Mouse (Mus musculus) embryonic stem cell, embryonic (primary cell): ENCODE data around the gene Tenm4.

Experiments used
- CTCF ChIA-PET, 4 experiments: fragments of 300-600 bp in 2 of 4; fragments of 350-600 bp in 2 of 4; sonication (Branson Sonifier 250); formaldehyde crosslinking; loops; one replicate each; lab custom pipeline; 2022; ENCODE audit warnings: inconsistent platforms in 2 of 4; lab: Charles Lee
- POLR2A ChIA-PET, 4 experiments: fragments of 300-600 bp in 2 of 4; fragments of 350-600 bp in 2 of 4; sonication (Branson Sonifier 250); formaldehyde crosslinking; loops; one replicate each; lab custom pipeline; 2022; ENCODE audit warnings: antibody characterized with exemption in 4 of 4, inconsistent platforms in 1 of 4; lab: Charles Lee

Tenm4 gene

DNA sequence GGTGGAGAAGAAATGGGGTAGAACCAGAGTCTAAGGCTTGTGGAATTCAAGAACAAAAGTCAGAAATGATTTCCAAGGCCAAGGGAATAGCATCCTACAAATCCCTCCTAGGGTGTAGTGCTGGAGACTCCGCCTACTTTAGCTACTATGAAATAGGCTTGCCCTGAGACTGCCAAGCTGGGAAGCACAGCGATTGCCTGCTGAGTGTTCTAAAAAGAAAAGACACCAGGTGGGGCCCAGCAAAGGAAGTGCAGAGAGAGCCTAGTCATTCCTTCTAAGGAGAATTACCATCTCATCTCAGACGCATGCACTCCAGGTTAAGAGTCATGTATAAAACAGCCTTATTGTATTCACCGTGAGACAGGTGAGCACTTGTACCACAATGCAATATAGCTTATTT lies 601.9 kb downstream of the Tenm4 start:
- ChIA-PET CTCF (interaction anchor here in 2 of 4 experiments (0.6 to 1.1 kb wide), 2 partner anchors 142 to 1416 kb away, joined by 3 to 9 read pairs; no protein-coding TSS in a partner anchor), POLR2A (no interaction called here)

DNA sequence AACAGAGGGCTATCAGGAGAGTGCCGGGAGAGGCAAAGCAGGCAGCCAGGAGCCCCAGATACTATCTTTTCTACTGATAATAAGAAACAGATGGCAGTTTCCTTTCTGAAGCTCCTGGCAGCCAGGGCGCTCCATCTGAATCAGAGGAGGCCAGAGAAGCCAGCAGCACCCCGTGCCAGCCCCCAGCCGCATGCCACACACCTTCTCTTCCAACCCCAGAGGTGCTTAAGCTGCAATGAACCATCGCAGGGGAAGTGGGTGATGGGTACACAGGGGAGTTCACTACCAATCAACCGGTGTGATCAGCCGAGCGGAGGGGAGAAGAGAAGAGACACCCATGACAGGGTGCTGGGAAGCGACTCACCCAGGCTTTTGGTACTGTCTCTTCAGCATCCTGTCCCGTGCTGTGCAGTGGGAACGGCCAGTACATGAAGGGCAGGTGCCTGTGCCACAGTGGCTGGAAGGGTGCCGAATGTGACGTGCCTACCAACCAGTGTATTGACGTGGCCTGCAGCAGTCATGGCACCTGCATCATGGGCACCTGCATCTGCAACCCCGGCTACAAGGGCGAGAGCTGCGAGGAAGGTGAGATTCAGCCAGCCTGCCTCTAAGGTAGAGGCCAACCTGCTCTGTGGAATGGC lies 602.7 kb downstream of the Tenm4 start:
- POLR2A ChIA-PET, result interaction anchor here in 1 of 4 experiments (1.9 kb wide), 1 partner anchor 15 kb away, joined by 5 read pairs; no protein-coding TSS in a partner anchor
- CTCF ChIA-PET, result interaction anchor here in 2 of 4 experiments (0.6 to 1.1 kb wide), 2 partner anchors 142 to 1416 kb away, joined by 3 to 9 read pairs; no protein-coding TSS in a partner anchor

GRCm38 (mm10) chr7:96775080-96775486 lies 604.0 kb downstream of the Tenm4 start:
- CTCF ChIA-PET, result interaction anchor here in 1 of 4 experiments (1.0 to 1.7 kb wide), 2 partner anchors 139 to 255 kb away, joined by 3 to 6 read pairs; no protein-coding TSS in a partner anchor
- POLR2A ChIA-PET, result interaction anchor here in 3 of 4 experiments (1.0 to 1.9 kb wide), 8 partner anchors 13 to 132 kb away, joined by 3 to 9 read pairs (median 4); no protein-coding TSS in a partner anchor

GRCm38 (mm10) chr7:96777938-96778600 lies 607.0 kb downstream of the Tenm4 start:
- ChIA-PET POLR2A (interaction anchor here in 3 of 4 experiments (0.6 to 1.7 kb wide), 7 partner anchors 9 to 173 kb away, joined by 3 to 5 read pairs (median 4); partner anchors contain the start of gene Nars2 (in 1 of the 3)), CTCF (interaction anchor here (0.8 to 3.3 kb wide), 11 partner anchors 8 to 137 kb away, joined by 3 to 25 read pairs (median 4); no protein-coding TSS in a partner anchor)

DNA sequence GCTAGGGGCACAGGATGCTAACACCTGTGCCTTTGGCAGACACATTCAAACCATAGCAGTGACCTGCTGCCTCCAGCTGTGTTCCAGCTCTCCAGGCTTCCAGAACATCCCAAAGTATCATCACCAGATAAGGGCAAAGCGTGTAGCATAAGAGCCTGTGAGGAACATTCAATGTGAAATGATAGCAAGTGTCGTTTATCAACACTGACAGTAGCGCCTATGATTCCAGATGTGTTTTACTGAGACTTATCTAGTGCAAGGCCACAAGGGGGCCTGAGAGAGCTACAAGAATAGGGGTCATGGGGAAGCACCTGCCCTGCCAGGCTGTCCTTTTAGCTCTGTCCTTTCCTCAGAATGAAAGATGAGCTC lies 607.5 kb downstream of the Tenm4 start:
- POLR2A ChIA-PET, result interaction anchor here in 3 of 4 experiments (0.6 to 1.7 kb wide), 8 partner anchors 9 to 173 kb away, joined by 3 to 5 read pairs (median 4); partner anchors contain the start of gene Nars2 (in 1 of the 3)
- CTCF ChIA-PET, result interaction anchor here (0.8 to 3.3 kb wide), 12 partner anchors 8 to 137 kb away, joined by 3 to 25 read pairs (median 4); no protein-coding TSS in a partner anchor

DNA sequence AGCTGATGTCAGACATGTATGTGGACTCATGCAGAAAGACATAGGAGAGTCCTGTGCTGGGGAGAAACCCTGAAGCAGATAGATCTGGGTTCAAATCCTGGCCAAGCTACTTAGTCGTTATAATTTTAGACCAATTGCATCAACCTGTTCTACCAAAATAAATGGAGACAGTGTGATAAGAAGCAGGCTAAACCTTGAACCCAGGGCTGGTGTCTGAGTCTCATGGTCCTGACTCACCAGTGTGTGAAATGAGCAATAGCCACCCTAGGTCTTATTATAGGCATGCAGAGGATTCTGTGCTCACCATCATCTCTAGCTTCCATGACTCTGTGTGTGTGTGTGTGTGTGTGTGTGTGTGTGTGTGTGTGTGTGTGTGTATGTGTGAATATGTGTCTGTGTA lies 609.5 kb downstream of the Tenm4 start:
- POLR2A ChIA-PET, result no interaction called here
- CTCF ChIA-PET, result interaction anchor here in 2 of 4 experiments (0.6 to 3.3 kb wide), 2 partner anchors 10 to 135 kb away, joined by 3 to 25 read pairs; no protein-coding TSS in a partner anchor

- POLR2A ChIA-PET, result interaction anchor here in 1 of 4 experiments (1.8 kb wide), 1 partner anchor 25 kb away, joined by 5 read pairs; no protein-coding TSS in a partner anchor
- CTCF ChIA-PET, result interaction anchor here in 1 of 4 experiments (1.0 kb wide), 1 partner anchor 11 kb away, joined by 3 read pairs; no protein-coding TSS in a partner anchor
Observed at GRCm38 (mm10) chr7:96781068-96781467, 610.0 kb downstream of the Tenm4 start.

GRCm38 (mm10) chr7:96782686-96783085 lies 611.6 kb downstream of the Tenm4 start:
- ChIA-PET POLR2A (interaction anchor here in 1 of 4 experiments (1.8 kb wide), 1 partner anchor 23 kb away, joined by 5 read pairs; no protein-coding TSS in a partner anchor), CTCF (interaction anchor here in 2 of 4 experiments (0.7 to 1.1 kb wide), 3 partner anchors 13 kb away, joined by 3 read pairs; no protein-coding TSS in a partner anchor)

- ChIA-PET CTCF (no interaction called here), POLR2A (interaction anchor here in 1 of 4 experiments (1.0 to 1.5 kb wide), 2 partner anchors 8 to 13 kb away, joined by 4 read pairs; no protein-coding TSS in a partner anchor)
Observed at GRCm38 (mm10) chr7:96785808-96786207, 614.8 kb downstream of the Tenm4 start.

DNA sequence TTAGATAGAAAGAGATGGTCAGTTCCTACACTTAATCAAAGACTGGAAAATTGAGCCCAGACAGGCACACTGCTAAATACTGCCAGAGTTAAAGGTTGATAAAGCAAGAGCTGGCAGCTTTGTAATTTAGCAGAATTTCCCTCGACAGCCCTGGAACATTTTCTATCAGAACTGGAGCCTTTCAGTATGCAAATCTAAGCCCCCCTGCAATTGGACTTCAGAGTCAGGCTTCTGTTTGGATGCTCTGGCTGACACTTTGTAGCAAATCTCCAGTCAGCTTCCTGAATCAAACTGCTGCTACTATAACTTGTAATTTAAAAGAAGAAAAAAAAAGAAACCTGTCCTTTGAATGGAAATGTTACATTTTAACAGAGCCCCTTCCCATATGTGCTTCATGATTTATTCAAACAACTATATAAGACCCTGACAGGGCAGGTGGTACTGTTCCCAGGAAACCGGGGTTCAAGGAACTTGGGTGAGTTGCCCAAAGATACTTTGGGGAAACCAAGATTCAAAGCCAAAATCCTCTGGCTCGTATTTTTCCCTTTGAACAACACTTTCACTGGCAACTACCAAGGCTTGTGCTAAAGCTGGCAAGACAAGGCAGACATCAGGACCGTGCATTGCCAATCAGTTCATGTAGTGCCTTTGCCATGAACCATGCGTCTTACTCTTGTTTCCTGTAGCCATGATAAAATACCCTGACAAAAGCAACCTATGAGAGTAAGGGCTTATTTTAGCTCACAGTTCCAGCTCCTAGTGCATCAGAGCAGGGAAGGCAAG lies 615.4 kb downstream of the Tenm4 start:
- POLR2A ChIA-PET, result interaction anchor here in 1 of 4 experiments (1.5 to 1.8 kb wide), 2 partner anchors 8 to 12 kb away, joined by 4 read pairs; no protein-coding TSS in a partner anchor
- CTCF ChIA-PET, result no interaction called here

DNA sequence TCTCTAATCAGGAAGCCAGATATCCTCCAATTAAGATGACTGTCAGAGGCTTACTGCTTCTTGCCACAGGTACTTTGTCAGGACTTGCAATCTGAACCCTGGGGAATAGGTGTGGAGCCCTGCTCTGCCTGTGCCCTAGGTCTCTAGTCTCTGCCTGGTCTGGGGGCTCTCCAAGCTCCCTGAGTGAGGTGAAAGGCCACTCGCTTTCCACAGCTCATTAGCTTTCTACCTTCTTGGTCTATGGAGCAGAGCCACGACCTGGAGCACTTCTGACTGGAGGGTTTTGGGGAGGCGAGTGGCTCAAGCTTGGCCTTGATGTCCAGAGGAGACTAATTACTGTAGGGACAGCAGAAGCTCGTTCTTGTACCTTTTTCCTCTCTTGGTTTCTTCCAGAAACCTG lies 617.1 kb downstream of the Tenm4 start:
- CTCF ChIA-PET, result interaction anchor here in 1 of 4 experiments (1.4 to 1.6 kb wide), 2 partner anchors 9 to 18 kb away, joined by 4 read pairs; no protein-coding TSS in a partner anchor
- POLR2A ChIA-PET, result interaction anchor here in 1 of 4 experiments (0.6 to 1.8 kb wide), 3 partner anchors 10 to 14 kb away, joined by 3 to 5 read pairs (median 4); no protein-coding TSS in a partner anchor

- CTCF ChIA-PET, result no interaction called here
- POLR2A ChIA-PET, result no interaction called here
Observed at GRCm38 (mm10) chr7:96790326-96790725, 619.3 kb downstream of the Tenm4 start.

- ChIA-PET POLR2A (no interaction called here), CTCF (no interaction called here)
Observed at GRCm38 (mm10) chr7:96792456-96793229, 621.6 kb downstream of the Tenm4 start.

- ChIA-PET CTCF (interaction anchor here in 1 of 4 experiments (0.8 to 1.3 kb wide), 2 partner anchors 13 to 118 kb away, joined by 3 read pairs; no protein-coding TSS in a partner anchor), POLR2A (interaction anchor here in 2 of 4 experiments (0.6 to 2.5 kb wide), 11 partner anchors 10 to 650 kb away, joined by 3 to 7 read pairs (median 3); partner anchors contain the start of gene Nars2 (in 1 of the 2))
Observed at GRCm38 (mm10) chr7:96796033-96796741, 625.1 kb downstream of the Tenm4 start.

DNA sequence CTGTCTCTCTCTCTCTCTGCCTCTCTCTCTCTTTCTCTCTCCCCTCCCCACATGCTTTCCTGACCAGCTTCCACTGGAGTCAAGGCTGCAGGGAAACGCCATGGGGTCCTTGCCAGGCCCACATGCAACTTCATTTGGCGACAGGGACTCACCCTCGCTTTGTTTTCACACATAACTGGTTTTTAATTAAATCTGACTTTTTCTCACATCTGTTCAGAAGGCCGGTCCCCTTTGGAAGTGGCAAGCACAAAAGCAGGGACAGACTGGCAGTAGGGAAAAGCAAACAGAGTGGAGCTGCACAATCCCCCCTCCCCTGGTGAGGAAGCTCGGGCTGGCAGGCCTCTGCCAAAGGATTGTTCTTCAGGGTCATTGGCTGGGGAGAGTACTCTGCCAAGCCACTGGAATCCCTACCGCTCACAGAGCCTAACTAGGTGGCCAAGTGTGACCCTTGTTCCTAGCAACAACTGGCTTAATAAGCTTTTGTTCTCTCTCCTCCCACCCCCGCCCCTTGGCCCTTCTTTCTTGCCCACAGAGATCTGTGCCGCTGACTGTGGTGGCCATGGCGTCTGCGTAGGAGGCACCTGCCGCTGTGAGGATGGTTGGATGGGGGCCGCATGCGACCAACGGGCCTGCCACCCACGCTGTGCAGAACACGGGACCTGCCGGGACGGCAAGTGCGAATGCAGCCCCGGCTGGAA lies 625.9 kb downstream of the Tenm4 start:
- ChIA-PET CTCF (interaction anchor here in 3 of 4 experiments (0.6 to 1.3 kb wide), 6 partner anchors 47 to 150 kb away, joined by 3 to 9 read pairs (median 3); no protein-coding TSS in a partner anchor), POLR2A (interaction anchor here in 2 of 4 experiments (0.6 to 2.6 kb wide), 14 partner anchors 8 to 649 kb away, joined by 3 to 13 read pairs (median 3); partner anchors contain the start of gene Nars2 (in 1 of the 2))
